ENCODE assay signal across 24 mouse cellular contexts in genomic region chr11:23823244-23823643, GRCm38 (mm10). TPM values are rescaled to one million over a fixed set of nuclear protein-coding genes. Genes with fewer than 3 reads are reported as not detected.
A peak's percentile ranks its signal among the peaks of the same experiment; 100 is the strongest.
DNase-seq lines count a peak whose midpoint lies in the region; ATAC-seq lines count a peak whose summit lies in the region.
"Had no signal": no experiment of that assay in that cellular context is flagged by ENCODE, and none has a peak within 500 bp of the region (broad histone marks: within the 10 kb centered on the region; RNA-seq: fewer than 3 reads in every experiment).

No protein-coding gene starts in this region.

- H3K9ac ChIP-seq in hindbrain, embryonic 12.5 days, result no peak overlapping the region
- no peak overlapping the region for H3K9ac ChIP-seq in kidney, embryonic 14.5 days (ENCODE audit: low read depth, low read length)
- H3K9ac ChIP-seq: forebrain, embryonic 15.5 days; heart, embryonic 12.5 days; hindbrain, embryonic 13.5 days; liver, embryonic 12.5 days; neural tube, embryonic 12.5 days had no signal

- H3K4me2 ChIP-seq in hindbrain, embryonic 12.5 days (replicated peaks), result no peak overlapping the region
- no peak overlapping the region for H3K4me2 ChIP-seq in kidney, embryonic 14.5 days (replicated peaks; ENCODE audit: low read depth, low read length)
- H3K4me2 ChIP-seq: forebrain, embryonic 15.5 days; heart, embryonic 12.5 days; hindbrain, embryonic 13.5 days; liver, embryonic 12.5 days; neural tube, embryonic 12.5 days had no signal

- no peaks in the 10 kb centered on the region for H3K36me3 ChIP-seq in hindbrain, embryonic 12.5 days
- no peaks in the 10 kb centered on the region for H3K36me3 ChIP-seq in kidney, embryonic 14.5 days (ENCODE audit: control insufficient read depth, insufficient read depth, low read length)
- H3K36me3 ChIP-seq: embryonic facial prominence, embryonic 10.5 days; forebrain, embryonic 15.5 days; heart, embryonic 12.5 days; hindbrain, embryonic 13.5 days; liver, embryonic 12.5 days; neural tube, embryonic 12.5 days had no signal

- H3K27me3 ChIP-seq in hindbrain, embryonic 12.5 days, result no peaks in the 10 kb centered on the region
- H3K27me3 ChIP-seq in kidney, embryonic 14.5 days (ENCODE audit: control insufficient read depth, insufficient read depth, low read length), result no peaks in the 10 kb centered on the region
- H3K27me3 ChIP-seq: forebrain, embryonic 15.5 days; heart, embryonic 12.5 days; hindbrain, embryonic 13.5 days; liver, embryonic 12.5 days; neural tube, embryonic 12.5 days had no signal

- peak overlapping the region; percentile 52 for H3K27ac ChIP-seq in brown adipose tissue, adult 24 weeks (replicated peaks; ENCODE audit: low read depth, low read length)
- no peak overlapping the region for H3K27ac ChIP-seq in hindbrain, embryonic 12.5 days
- no peak overlapping the region for H3K27ac ChIP-seq in kidney, embryonic 14.5 days (ENCODE audit: low read depth, low read length)
- H3K27ac ChIP-seq: embryonic facial prominence, embryonic 10.5 days; forebrain, embryonic 15.5 days; hindbrain, embryonic 13.5 days; layer of hippocampus, adult 2 months; liver, embryonic 12.5 days; neural tube, embryonic 12.5 days had no signal

- H3K4me3 ChIP-seq in brown adipose tissue, adult 24 weeks (ENCODE audit: insufficient read depth, low read depth, low read length), result no peak overlapping the region
- no peak overlapping the region for H3K4me3 ChIP-seq in hindbrain, embryonic 12.5 days
- H3K4me3 ChIP-seq in kidney, embryonic 14.5 days (ENCODE audit: low read length), result no peak overlapping the region
- H3K4me3 ChIP-seq: embryonic facial prominence, embryonic 10.5 days; forebrain, embryonic 15.5 days; heart, embryonic 12.5 days; hindbrain, embryonic 13.5 days; layer of hippocampus, adult 2 months; liver, embryonic 12.5 days; neural tube, embryonic 12.5 days had no signal

- peak; percentile 78 for ATAC-seq in megakaryocyte, adult 5-6 weeks (ENCODE audit: poor library complexity, severe bottlenecking)
- ATAC-seq in hindbrain, embryonic 12.5 days (ENCODE audit: low FRiP score), result no peak
- ATAC-seq in kidney, embryonic 14.5 days (ENCODE audit: low FRiP score, low TSS enrichment), result no peak
- ATAC-seq: forebrain, embryonic 15.5 days; liver, embryonic 12.5 days had no signal

- H3K9me3 ChIP-seq in hindbrain, embryonic 12.5 days (replicated peaks), result no peaks in the 10 kb centered on the region
- H3K9me3 ChIP-seq in kidney, embryonic 14.5 days (ENCODE audit: control insufficient read depth, low read length), result no peaks in the 10 kb centered on the region
- H3K9me3 ChIP-seq: embryonic facial prominence, embryonic 10.5 days; forebrain, embryonic 15.5 days; heart, embryonic 12.5 days; hindbrain, embryonic 13.5 days; liver, embryonic 12.5 days; neural tube, embryonic 12.5 days had no signal

- DNase-seq in A20 (ENCODE audit: low read depth, low spot score), result peak; percentile 70
- DNase-seq in CD4-positive, CD25-positive, alpha-beta regulatory T cell, adult 2 months (ENCODE audit: low read depth, low spot score), result peak; percentile 57
- DNase-seq in kidney, postnatal 25 days, result no peak
- DNase-seq in cerebellum, adult 9-11 months, result no peak
- DNase-seq: adrenal gland, postnatal 10 days; cerebellum, adult 8-10 months; gastrocnemius, postnatal 36 days; heart, postnatal 14 days; kidney, adult 2 months; kidney, postnatal 10 days; lung, adult 18-20 months; lung, postnatal 14 days; midbrain, embryonic 14.5 days had no signal

- H3K4me1 ChIP-seq in brown adipose tissue, adult 24 weeks (ENCODE audit: control insufficient read depth, insufficient read depth, insufficient read length, low read length), result no peaks in the 10 kb centered on the region
- H3K4me1 ChIP-seq in hindbrain, embryonic 12.5 days, result no peaks in the 10 kb centered on the region
- no peaks in the 10 kb centered on the region for H3K4me1 ChIP-seq in kidney, embryonic 14.5 days (ENCODE audit: control insufficient read depth, insufficient read depth, low read length)
- H3K4me1 ChIP-seq: embryonic facial prominence, embryonic 10.5 days; forebrain, embryonic 15.5 days; heart, embryonic 12.5 days; hindbrain, embryonic 13.5 days; liver, embryonic 12.5 days; neural tube, embryonic 12.5 days had no signal

- WGBS in hindbrain, embryonic 12.5 days, result 78% methylated on average over 3 of the region's 3 CpGs
- 72% methylated on average over 3 of the region's 3 CpGs for WGBS in kidney, embryonic 14.5 days

RNA-seq across cellular contexts. Expression of gene Rel, which starts 52.5 kb away (rescaled TPM):
- polyA plus RNA-seq in brown adipose tissue, adult 24 weeks (2012; ENCODE audit: insufficient read depth, insufficient read length, missing spikeins), result 1.8 and 3.1 TPM in 2 replicates
- total RNA-seq in megakaryocyte, adult 5-6 weeks (2015), result 52.4 and 55.0 TPM in 2 replicates
- 21.8 and 29.0 TPM in 2 replicates for total RNA-seq in megakaryocyte, adult 5-6 weeks (2017)
- 0.80 and 0.93 TPM in 2 replicates for polyA plus RNA-seq in hindbrain, embryonic 12.5 days (2016; fragmentation: Nextera tagmentation; extraction: Ambion mirVana)
- 0.90 and 1.1 TPM in 2 replicates for polyA plus RNA-seq in kidney, embryonic 14.5 days (2014; fragmentation: Nextera tagmentation; extraction: Ambion mirVana)

Comparison
In these comparisons a context has a peak if more than half of its experiments do, and no peak if none do; other contexts are left out.
1. DNase-seq: peak in A20 (single experiment) and CD4-positive, CD25-positive, alpha-beta regulatory T cell, adult 2 months (single experiment); none in kidney, postnatal 25 days (0 of 2) and cerebellum, adult 9-11 months (single experiment).